ENCODE assay signal across 12 mouse cellular contexts in genomic region chr12:6168795-6169194, GRCm38 (mm10).
"Had no signal": no experiment of that assay in that cellular context is flagged by ENCODE, and none has a peak within 500 bp of the region (broad histone marks: within the 10 kb centered on the region; RNA-seq: fewer than 3 reads in every experiment).

No protein-coding gene starts in this region.

- DNase-seq: lung, adult 18-20 months; lung, embryonic 14.5 days; lung, postnatal 10 days; lung, postnatal 4 days; midbrain, embryonic 14.5 days; retina, postnatal 1 day; right cerebral cortex, postnatal 25 days; right cerebral cortex, postnatal 4 days; spleen, adult 18-20 months; thymus, adult 2 months; thymus, postnatal 25 days; thymus, postnatal 4 days had no signal
